Mouse (Mus musculus): ENCODE measurements around the gene Tgfb2. TPM values are rescaled to one million over a fixed set of nuclear protein-coding genes. Genes with fewer than 3 reads are reported as not detected.
A peak's percentile ranks its signal among the peaks of the same experiment; 100 is the strongest.

Gene Tgfb2
- total RNA-seq, 2 experiments from 2014 or later, result 13.3 to 16.0 TPM

GRCm38 (mm10) chr1:186658783-186659182 is 47.0 kb downstream of the Tgfb2 start:
- intact Hi-C loops (cut with DNase I), result no loop called here
- peak; percentile 31 for DNase-seq

- intact Hi-C loops (cut with DNase I), result no loop called here
- DNase-seq, result no peak
Measured at GRCm38 (mm10) chr1:186657559-186658219, 48.1 kb downstream of the Tgfb2 start.

GRCm38 (mm10) chr1:186656732-186657329 is 49.0 kb downstream of the Tgfb2 start:
- no peak for DNase-seq
- intact Hi-C loops (cut with DNase I), result no loop called here

GRCm38 (mm10) chr1:186656201-186656600 is 49.6 kb downstream of the Tgfb2 start:
- no peak for DNase-seq
- intact Hi-C loops (cut with DNase I), result no loop called here

- peak; percentile 85 for DNase-seq
- intact Hi-C loops (cut with DNase I), result no loop called here
Measured at GRCm38 (mm10) chr1:186655096-186655495, 50.7 kb downstream of the Tgfb2 start.

DNA sequence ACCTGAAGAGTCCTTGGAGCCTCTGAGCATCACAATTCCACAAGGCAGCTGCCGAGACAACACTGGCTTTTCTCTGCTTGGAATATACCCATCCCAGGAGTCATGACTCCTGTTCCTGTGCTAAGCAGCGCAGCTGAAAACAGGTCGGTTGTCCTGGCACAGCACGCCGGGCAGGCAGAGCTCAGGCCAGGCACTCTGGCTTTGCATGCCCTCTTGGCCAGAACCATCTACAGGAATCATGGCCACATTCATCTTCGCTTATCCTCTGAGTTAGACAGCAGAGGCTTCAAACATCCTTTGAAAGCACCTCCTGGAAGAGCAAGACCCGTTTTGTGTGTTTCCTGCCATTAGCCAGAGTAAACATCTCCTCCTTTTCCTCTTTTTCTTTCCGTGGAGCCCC is 53.6 kb downstream of the Tgfb2 start:
- DNase-seq, result no peak
- intact Hi-C loops (cut with DNase I), result no loop called here

DNA sequence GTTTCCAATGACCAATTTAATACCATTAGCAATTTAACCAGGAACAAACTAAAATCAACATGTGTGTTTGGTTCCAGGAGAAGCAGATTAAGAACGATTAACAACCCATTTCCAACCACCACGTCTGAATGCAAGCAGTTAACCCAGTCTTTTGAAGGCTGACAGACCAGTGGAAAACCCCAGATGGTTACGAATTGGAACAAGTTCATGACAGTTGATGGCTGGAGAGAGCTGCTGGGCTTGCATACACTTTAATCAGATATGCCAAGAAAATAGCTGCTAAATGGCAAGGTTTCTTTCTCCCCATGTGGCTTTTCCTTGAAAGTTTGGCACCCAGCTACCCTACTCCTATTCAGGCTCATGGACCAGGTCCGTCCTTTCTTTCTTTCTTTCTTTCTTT is 55.8 kb downstream of the Tgfb2 start:
- intact Hi-C loops (cut with DNase I), result no loop called here
- DNase-seq, result no peak

DNA sequence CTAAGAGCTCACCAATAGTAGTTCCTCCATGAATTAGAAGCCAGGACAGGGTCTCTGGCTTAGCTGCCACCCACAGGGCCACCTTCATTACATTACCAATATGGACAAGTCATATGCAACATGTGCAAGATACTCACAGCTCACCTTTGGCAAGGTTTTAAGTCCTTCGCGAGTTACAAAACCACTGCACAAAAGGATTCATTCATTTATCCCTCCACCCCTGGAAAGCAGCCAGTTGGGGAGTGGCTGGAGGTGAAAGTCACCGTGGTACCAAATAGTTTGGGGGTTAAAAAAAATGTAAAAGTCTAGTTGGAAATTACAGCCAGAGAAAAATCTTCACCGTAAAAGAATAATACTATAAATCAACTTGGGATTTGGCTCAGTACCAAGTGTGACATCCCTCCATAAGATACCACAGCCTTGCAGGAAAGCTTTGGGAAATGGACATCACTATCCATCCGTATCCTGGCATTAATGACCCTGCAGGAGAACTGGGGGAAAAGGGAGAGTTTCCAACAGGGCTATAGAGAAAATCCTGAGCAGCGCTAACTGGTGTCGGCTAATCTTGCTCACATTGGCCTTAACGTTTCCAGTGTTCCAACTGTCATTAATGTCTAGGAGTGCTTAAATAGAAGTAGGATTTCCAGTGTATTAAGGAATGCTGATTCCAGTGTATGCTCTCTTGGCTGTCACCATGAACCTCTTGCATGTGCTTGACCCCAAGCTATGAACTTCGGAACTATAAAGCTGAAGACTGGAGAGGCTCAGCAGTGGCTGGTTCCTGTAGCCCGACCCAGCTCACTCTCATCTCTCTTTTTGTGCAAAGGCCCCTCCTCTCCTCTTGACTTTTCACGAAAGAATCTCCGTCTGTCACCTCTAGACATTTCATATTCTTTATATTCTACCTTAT is 68.2 kb downstream of the Tgfb2 start:
- intact Hi-C loops (cut with DNase I), result no loop called here
- DNase-seq, result no peak

DNA sequence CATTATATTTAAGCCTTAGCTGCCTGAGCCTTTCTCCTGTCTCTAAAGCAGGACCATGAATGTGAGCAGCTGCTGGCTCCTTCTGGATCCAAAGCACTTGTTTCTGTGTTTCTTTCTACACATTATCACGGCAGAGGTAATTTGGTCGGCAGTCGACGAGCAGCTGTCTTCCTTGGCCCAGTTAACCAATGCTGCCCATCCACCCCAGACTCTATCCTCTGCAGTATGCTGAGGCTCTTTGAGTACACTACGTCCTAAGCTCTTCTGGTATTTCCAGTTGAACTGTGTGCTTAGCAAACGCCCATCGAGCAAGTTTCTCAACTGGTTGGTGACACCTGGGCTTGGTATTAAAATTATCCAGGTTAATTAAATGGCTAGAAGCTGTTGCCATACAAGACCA is 70.7 kb downstream of the Tgfb2 start:
- peak; percentile 56 for DNase-seq
- intact Hi-C loops (cut with DNase I), result no loop called here

DNA sequence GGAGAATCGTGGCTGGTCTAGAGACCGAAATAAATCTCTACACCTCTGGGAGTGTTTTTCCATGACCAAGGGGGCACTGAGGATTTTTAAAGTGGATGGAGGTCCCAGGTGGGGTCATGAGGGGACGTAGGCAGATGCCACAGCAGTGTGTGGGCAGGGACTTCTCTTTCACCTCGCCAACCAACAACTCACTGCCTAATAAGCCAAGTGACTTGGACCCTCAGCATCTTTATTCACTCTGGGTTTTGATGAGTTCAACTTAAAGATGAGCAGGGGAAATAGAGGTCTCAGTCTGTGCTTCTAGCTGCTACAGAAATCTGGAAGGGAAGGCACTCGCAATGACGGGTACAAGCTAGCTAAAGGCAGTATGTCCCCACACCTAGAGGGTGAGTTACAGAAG is 74.3 kb downstream of the Tgfb2 start:
- no peak for DNase-seq
- intact Hi-C loops (cut with DNase I), result no loop called here

DNA sequence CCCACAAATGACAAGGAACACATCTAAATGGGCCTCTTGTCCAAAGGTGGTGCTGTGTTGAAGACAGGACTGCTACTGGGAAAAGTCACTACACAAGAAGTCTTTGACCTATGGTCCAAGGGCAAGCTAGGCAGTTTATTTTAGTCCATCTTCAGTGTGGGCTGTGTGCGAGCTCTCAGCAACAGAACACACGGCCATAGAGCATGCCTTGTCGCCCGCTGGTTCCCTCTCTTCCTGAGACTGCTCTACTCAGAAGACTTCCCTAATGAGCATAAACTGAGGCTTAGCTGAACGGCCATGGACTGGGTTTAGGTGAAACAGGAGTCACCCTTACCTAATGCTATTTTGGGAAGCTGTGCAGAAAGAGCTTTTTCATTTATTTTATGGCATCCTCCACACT is 74.8 kb downstream of the Tgfb2 start:
- DNase-seq, result no peak
- intact Hi-C loops (cut with DNase I), result no loop called here

- intact Hi-C loops (cut with DNase I), result no loop called here
- DNase-seq, result peak; percentile 91
Measured at GRCm38 (mm10) chr1:186627451-186627995, 78.3 kb downstream of the Tgfb2 start.

GRCm38 (mm10) chr1:186624474-186624873 is 81.3 kb downstream of the Tgfb2 start:
- intact Hi-C loops (cut with DNase I), result no loop called here
- no peak for DNase-seq

- no peak for DNase-seq
- intact Hi-C loops (cut with DNase I), result no loop called here
Measured at GRCm38 (mm10) chr1:186621812-186622211, 84.0 kb downstream of the Tgfb2 start.

DNA sequence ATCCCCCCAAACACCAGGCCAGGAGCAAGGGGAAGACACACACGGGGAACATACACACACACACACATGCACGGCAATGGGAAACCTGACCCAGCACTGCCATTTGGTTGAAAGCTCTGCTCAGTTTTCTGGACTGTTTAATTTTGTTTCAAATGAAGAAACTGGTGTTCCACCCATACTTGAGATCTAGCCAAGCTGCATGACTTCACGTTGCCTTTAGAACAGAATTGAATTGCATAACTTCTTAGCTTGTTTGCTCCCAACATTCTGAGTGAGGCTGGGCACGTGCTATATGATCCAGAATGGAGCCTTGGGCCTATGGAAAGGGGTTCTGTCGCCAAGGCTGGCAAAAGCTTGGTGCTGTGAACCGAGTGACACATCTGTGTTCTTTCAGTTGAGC is 87.5 kb downstream of the Tgfb2 start:
- no peak for DNase-seq
- intact Hi-C loops (cut with DNase I), result no loop called here

DNA sequence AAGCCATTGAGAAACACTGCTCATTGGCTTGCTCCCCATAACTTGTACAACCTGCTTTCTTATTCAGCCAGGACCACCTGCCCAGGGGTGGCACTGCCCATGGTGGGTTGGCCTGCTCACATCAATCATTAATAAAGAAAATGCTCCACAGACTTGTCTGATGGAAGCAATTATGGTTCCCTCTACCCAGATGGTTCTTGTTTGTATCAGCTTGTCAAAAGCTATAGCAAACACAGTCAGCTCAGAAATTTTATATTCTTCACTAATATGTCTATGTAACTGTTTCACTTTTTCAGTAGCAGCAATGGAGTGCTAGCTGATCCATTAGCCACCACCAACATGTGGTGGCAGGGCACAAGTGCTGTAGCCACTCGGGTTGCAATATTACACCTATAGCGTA is 94.4 kb downstream of the Tgfb2 start:
- DNase-seq, result no peak

DNA sequence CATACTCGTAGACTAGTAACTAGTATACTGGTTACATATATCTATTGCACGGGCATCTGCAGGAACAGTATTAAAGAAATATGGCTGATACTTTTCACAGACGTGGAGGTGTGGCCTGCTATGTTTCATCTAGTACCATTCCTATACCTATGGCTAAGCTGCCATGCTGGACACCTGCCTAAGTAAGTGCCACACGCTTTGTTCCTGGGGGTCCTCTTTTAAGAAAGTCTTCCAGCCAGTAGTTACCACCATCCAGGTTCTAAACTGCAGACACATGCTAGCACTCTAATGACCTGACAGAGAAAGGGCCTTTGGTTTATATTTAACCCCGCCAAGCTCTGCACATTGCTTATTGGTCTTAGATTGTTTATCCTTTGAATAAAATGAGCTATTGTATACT is 95.3 kb downstream of the Tgfb2 start:
- intact Hi-C loops (cut with DNase I), result no loop called here
- DNase-seq, result no peak

More for the DNA sequence above, 94.4 kb downstream of the Tgfb2 start:
- intact Hi-C loops (cut with DNase I), result no loop called here

- DNase-seq, result peak; percentile 52
- intact Hi-C loops (cut with DNase I), result no loop called here
Measured at GRCm38 (mm10) chr1:186609793-186610233, 96.0 kb downstream of the Tgfb2 start.

DNA sequence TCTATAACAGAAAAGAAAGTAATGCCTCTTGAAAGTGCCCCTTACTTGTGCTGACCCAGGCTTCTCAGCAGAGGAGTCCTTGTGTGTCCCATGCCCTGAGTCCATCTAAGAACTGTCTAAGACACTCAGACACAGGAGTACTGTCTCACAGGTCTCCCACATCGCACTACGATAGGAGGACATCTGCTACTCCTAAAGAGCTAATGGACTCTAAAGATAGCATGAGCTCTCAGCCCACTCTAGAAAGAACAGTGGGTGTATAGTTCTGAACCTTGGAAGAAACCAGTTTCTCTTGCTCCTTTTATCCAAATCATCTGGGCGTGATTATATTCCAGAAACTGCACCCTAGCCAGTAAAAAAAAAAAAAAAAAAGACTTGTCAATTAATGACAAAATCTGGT is 97.7 kb downstream of the Tgfb2 start:
- intact Hi-C loops (cut with DNase I), result no loop called here
- no peak for DNase-seq

- intact Hi-C loops (cut with DNase I), result no loop called here
- no peak for DNase-seq
Measured at GRCm38 (mm10) chr1:186605635-186606034, 100.2 kb downstream of the Tgfb2 start.

GRCm38 (mm10) chr1:186604124-186604523 is 101.7 kb downstream of the Tgfb2 start:
- DNase-seq, result peak; percentile 41
- intact Hi-C loops (cut with DNase I), result no loop called here
